Mouse (Mus musculus) kidney, embryonic 16.5 days (tissue): ENCODE measurements around the gene Gm4491. TPM values are rescaled to one million over a fixed set of nuclear protein-coding genes. Genes with fewer than 3 reads are reported as not detected.

Source experiments
- ATAC-seq: fragments of 200-750 bp; cut with Nextera tagmentation; 2 replicates; pipeline ENCODE4 v1.8.0; 2017; ENCODE audit warnings: moderate TSS enrichment; ENCODE audit not compliant: low FRiP score, low TSS enrichment
- H3K27ac ChIP-seq: fragments of 300-500 bp; sonication (generic); 2 replicates; pipeline ENCODE4 v1.5.1; 2014; ENCODE audit warnings: low read length
- H3K27me3 ChIP-seq: fragments of 300-500 bp; sonication (generic); 2 replicates; pipeline ENCODE4 v1.6.1; 2014; ENCODE audit warnings: low read length, control low read depth, mixed read lengths; ENCODE audit not compliant: insufficient read depth
- H3K36me3 ChIP-seq: fragments of 300-500 bp; sonication (generic); 2 replicates; pipeline ENCODE4 v1.6.1; 2014; ENCODE audit warnings: low read length, control low read depth, mixed read lengths; ENCODE audit not compliant: insufficient read depth
- H3K4me1 ChIP-seq: fragments of 300-500 bp; sonication (generic); 2 replicates; pipeline ENCODE4 v1.6.1; 2014; ENCODE audit warnings: low read length, control low read depth, mixed read lengths; ENCODE audit not compliant: insufficient read depth
- H3K4me2 ChIP-seq: fragments of 300-500 bp; sonication (generic); replicated peaks from 2 replicates; pipeline ENCODE4 v1.6.1; 2014; ENCODE audit warnings: low read depth, low read length
- H3K4me3 ChIP-seq: fragments of 300-500 bp; sonication (generic); 2 replicates; pipeline ENCODE4 v1.5.1; 2014; ENCODE audit warnings: mild to moderate bottlenecking, low read length
- H3K9ac ChIP-seq: fragments of 300-500 bp; sonication (generic); replicated peaks from 2 replicates; pipeline ENCODE4 v1.6.1; 2014; ENCODE audit warnings: low read length
- H3K9me3 ChIP-seq: fragments of 300-500 bp; sonication (generic); 2 replicates; pipeline ENCODE4 v1.6.1; 2016; ENCODE audit warnings: low read length, control low read depth
- WGBS: fragments of 180-500 bp; shearing (Covaris S2); extraction: QIAGEN DNeasy Blood & Tissue Kit; methylation state at CpG from one replicate; pipeline ENCODE4 v1.1.7; 2014; 5-methylcytosine and 5-hydroxymethylcytosine counted together
- polyA plus RNA-seq: library from polyadenylated mRNA; unstranded; fragments of >200 nt; fragmentation: Nextera tagmentation; extraction: Ambion mirVana; gene quantifications from 2 replicates; pipeline ENCODE4 v1.2.1, GENCODE M21; 2015

Gene Gm4491
- polyA plus RNA-seq, result not detected in 2 replicates

DNA sequence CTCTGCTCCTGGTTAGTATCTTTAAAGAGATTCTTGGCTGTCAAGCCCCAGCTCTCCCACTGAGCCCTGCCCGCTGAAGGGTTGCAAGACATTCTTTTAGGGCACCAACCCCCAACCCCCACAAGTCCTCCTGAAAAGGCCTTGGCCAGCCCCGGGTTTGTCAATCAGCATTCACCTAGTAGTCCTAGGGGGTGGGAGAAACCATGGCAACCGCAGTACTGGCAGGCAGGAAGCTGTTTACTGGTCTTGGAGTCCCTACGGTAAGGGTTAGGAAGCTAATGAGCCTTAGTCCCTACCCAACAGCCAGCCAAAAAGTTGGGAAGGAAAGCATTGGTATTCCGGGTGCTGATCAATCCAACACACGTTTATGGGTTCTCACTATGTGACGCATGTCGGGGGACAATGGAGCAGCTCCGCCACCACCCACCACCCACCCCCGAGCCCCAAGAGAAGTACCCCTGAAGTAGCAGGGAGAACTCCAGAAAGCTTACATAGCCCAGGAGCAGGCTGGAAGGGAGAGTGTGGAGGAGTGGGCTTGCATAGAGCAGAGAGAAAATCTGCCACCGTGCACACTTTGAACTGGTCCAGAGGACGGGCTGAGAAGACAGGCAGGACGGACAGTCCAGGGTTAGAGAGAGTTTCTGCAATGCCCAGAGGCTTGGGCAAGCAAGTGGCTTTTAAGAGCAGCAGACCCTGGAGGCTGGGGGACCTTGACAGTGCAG, at the start of gene Gm4491:
TSS of gene Gm4491 (minus strand) at position 61 of the 722 bp plus-strand sequence.
- ATAC-seq, result peak; percentile 27; the same call in 1 of the 2 replicates
- H3K27ac ChIP-seq, result no peak within 1 kb of the TSS
- WGBS, result 21% methylated on average over 13 of the region's 13 CpGs
- no peak within 1 kb of the TSS for H3K9ac ChIP-seq
- peaks cover 3% of the 10 kb centered on the region; the same call in 1 of the 2 replicates for H3K4me1 ChIP-seq
- no peaks in the 10 kb centered on the region for H3K9me3 ChIP-seq
- H3K4me2 ChIP-seq, result no peak within 1 kb of the TSS
- H3K4me3 ChIP-seq, result no peak within 1 kb of the TSS
- H3K27me3 ChIP-seq, result 0 out of 2 replicates have a peak, but pooled peaks cover 4% of the 10 kb centered on the region
- no peaks in the 10 kb centered on the region for H3K36me3 ChIP-seq

DNA sequence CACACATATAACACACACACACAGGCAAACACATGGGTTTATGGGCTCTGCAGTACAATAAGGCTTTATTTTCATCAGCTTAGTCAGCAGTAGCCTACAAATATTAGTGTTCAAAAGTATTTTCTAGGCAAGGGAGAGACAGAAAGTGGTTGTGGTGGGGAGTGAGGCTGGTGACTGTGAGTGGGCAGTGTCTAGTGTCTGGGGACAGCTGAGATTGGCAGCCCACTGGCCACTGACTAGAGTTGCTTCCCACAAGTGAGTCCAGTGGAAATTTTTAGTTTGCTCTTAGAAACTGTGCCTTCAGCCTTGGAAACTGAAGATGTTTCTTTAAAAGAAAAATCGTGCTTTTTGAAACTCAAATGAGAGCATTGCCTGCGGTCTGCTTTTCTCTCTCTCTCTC, 46.1 kb upstream of the Gm4491 start:
- ATAC-seq, result no peak
- no peaks in the 10 kb centered on the region for H3K27me3 ChIP-seq
- H3K27ac ChIP-seq, result no peak overlapping the region
- H3K36me3 ChIP-seq, result no peaks in the 10 kb centered on the region
- no peak overlapping the region for H3K4me3 ChIP-seq
- H3K4me1 ChIP-seq, result no peaks in the 10 kb centered on the region
- H3K9me3 ChIP-seq, result no peaks in the 10 kb centered on the region
- WGBS, result 45% methylated on average over 2 of the region's 2 CpGs
- H3K4me2 ChIP-seq, result no peak overlapping the region
- H3K9ac ChIP-seq, result no peak overlapping the region

DNA sequence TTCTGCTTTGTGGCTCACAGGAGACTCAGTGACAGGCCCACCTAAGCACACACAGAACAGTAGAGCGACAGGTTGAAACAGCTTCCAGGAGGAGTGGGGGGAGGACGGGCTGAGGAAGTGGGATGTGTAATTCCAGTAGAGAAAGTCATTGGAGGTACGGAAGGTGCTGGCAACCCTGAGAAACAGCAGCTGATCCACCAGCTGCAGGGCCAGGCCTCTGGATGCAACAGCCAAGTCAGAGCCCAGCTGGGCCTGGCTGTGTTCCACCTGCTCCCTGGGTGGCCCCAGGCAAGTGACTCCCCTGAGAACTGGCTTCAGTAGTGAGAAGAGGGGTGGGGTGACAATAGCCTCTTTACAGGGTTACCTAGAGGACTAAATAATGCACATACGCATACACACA, 45.5 kb upstream of the Gm4491 start:
- Histone ChIP-seq H3K4me1 (no peaks in the 10 kb centered on the region), H3K9ac (no peak overlapping the region), H3K36me3 (no peaks in the 10 kb centered on the region), H3K27ac (no peak overlapping the region), H3K4me3 (no peak overlapping the region), H3K27me3 (no peaks in the 10 kb centered on the region), H3K4me2 (no peak overlapping the region), H3K9me3 (no peaks in the 10 kb centered on the region)
- ATAC-seq, result no peak
- 63% methylated on average over 4 of the region's 4 CpGs for WGBS

DNA sequence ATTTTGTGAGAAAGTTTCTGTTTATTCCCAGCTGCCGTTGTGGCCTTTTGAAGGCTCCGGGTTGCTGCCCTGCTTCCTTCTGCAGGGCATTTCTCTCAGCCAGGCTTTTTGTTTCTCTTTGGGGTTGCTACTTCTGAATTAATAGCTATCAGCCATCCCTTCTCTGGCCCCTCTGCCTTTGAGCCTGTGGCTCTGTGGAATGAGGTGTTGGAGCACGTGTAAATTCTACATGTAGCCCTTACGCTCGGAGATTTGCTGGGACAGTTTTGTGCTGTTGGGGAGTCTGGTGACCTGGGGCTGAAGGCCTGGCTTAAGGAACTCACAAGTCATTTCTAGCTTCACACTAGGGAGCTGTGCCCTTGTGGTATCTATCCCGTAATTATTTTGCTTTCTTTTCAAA, 39.2 kb upstream of the Gm4491 start:
- Histone ChIP-seq H3K4me1 (no peaks in the 10 kb centered on the region), H3K27me3 (no peaks in the 10 kb centered on the region), H3K9me3 (no peaks in the 10 kb centered on the region; the same call in 1 of the 2 replicates), H3K4me3 (no peak overlapping the region), H3K9ac (no peak overlapping the region), H3K27ac (no peak overlapping the region), H3K4me2 (no peak overlapping the region), H3K36me3 (no peaks in the 10 kb centered on the region)
- no peak for ATAC-seq
- 44% methylated on average over 6 of the region's 6 CpGs for WGBS

DNA sequence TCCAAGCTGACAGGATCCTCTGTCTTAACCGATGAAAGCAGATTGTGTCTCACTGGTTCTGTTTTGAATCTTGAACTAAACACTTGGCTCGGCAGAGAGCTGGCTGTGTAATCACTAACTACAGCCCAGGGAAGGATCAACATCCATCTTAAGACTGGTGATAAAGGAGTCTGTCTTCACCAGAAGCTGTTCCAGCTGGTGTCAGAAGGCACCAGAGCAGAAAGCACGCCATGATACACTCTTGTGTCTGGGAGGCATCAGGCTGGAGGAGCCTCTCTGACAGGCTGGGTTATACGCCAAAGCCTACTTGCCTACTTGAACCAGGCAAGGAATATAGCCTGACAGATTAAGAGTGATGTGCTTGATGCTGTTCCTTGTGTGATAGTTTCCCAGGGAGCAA, 30.1 kb upstream of the Gm4491 start:
- Histone ChIP-seq H3K4me1 (no peaks in the 10 kb centered on the region), H3K4me2 (no peak overlapping the region), H3K36me3 (no peaks in the 10 kb centered on the region), H3K27ac (no peak overlapping the region), H3K4me3 (no peak overlapping the region), H3K27me3 (no peaks in the 10 kb centered on the region), H3K9ac (no peak overlapping the region), H3K9me3 (no peaks in the 10 kb centered on the region; the same call in 1 of the 2 replicates)
- ATAC-seq, result 0 out of 2 replicates have a peak, but pooled peaks have one; percentile 39
- WGBS, result 26% methylated on average over 4 of the region's 4 CpGs

DNA sequence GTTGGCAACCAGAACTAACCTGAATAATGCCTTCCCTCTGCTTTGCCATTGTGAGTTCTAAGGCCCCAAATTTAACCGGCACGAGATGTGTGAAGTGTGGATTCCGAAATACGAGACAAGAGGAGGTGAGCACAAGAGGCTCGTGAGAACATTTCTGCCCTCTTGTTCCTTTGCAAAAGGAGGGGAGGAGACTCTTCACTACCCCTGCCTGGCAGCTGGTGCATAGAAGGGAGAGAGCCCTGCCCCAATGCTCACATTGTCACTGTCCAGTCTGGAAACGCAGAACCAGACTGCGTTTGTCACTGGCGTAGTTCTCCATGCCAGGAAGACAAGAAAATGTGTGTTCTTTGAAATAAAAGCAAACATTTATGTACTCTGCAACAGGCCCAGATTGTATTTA, 19.6 kb upstream of the Gm4491 start:
- H3K9me3 ChIP-seq, result no peaks in the 10 kb centered on the region
- no peaks in the 10 kb centered on the region for H3K36me3 ChIP-seq
- no peak overlapping the region for H3K27ac ChIP-seq
- ATAC-seq, result no peak
- no peak overlapping the region for H3K9ac ChIP-seq
- H3K4me2 ChIP-seq, result no peak overlapping the region
- H3K4me3 ChIP-seq, result no peak overlapping the region
- 41% methylated on average over 8 of the region's 8 CpGs for WGBS
- peaks cover 5% of the 10 kb centered on the region; the same call in 1 of the 2 replicates for H3K4me1 ChIP-seq
- H3K27me3 ChIP-seq, result peaks cover 23% of the 10 kb centered on the region

DNA sequence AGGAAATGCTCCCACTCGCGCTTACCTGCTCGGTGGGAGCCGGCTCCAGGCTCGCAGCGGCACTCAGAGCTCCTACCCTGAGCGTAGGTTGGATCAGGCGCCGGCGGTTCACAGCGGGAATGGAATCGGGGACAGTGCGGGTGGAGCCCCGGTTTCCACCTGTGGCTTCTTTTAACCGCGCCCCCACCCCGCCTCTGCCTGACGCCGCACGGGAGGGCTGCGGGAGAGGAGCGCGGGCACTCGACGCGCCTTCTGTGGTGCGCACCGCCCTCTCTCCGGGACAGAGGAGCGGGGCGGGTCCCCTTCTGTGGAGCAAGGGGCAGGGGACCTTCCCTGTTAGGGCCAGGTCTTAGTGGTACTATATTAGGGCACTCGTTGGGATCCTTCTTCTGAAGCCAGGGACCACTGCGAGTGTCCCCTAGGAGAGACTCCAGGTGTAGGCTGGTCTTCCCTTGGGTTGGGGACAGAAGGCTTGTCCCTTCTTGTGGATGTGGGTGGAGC, 17.5 kb upstream of the Gm4491 start, which contains the start of gene Gjb6:
TSS of gene Gjb6 (minus strand) at position 451 of the 501 bp plus-strand sequence.
- peak; percentile 69 for ATAC-seq

DNA sequence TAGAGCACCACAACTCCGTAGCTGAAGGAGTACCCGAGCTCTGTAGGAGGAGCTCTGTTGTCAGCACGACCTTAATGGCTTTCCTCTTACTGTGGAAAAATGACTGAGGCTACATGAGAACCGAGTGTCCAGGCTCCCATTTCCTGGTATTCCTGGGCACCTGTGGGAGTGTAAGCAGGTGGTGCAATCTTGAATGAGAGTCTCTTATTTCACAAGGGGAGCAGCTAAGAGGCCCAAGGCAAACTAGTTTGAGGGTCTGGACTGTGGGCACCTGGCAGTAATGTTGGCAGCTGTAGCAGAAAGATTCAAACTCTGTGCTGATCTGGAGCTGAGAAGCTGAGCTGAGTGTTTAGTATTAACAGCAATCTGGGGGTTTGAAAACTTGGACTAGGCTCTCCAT, 11.7 kb upstream of the Gm4491 start:
- no peaks in the 10 kb centered on the region for H3K36me3 ChIP-seq
- H3K4me1 ChIP-seq, result no peaks in the 10 kb centered on the region
- WGBS, result 29% methylated on average over 4 of the region's 4 CpGs
- no peaks in the 10 kb centered on the region for H3K9me3 ChIP-seq
- no peak overlapping the region for H3K27ac ChIP-seq
- no peak overlapping the region for H3K4me2 ChIP-seq
- ATAC-seq, result no peak
- H3K27me3 ChIP-seq, result peaks cover under 1% of the 10 kb centered on the region
- H3K4me3 ChIP-seq, result no peak overlapping the region
- H3K9ac ChIP-seq, result no peak overlapping the region

More for the DNA sequence above, 17.5 kb upstream of the Gm4491 start, which contains the start of gene Gjb6:
- H3K36me3 ChIP-seq, result no peaks in the 10 kb centered on the region
- H3K27ac ChIP-seq, result no peak within 1 kb of the TSS
- peaks cover 23% of the 10 kb centered on the region for H3K27me3 ChIP-seq
- no peaks in the 10 kb centered on the region for H3K9me3 ChIP-seq
- H3K4me3 ChIP-seq, result peak within 1 kb of the TSS; percentile 43
- WGBS, result 3% methylated on average over 33 of the region's 33 CpGs
- peak within 1 kb of the TSS; percentile 74 for H3K4me2 ChIP-seq
- no peak within 1 kb of the TSS for H3K9ac ChIP-seq
- peaks cover 5% of the 10 kb centered on the region; the same call in 1 of the 2 replicates for H3K4me1 ChIP-seq

DNA sequence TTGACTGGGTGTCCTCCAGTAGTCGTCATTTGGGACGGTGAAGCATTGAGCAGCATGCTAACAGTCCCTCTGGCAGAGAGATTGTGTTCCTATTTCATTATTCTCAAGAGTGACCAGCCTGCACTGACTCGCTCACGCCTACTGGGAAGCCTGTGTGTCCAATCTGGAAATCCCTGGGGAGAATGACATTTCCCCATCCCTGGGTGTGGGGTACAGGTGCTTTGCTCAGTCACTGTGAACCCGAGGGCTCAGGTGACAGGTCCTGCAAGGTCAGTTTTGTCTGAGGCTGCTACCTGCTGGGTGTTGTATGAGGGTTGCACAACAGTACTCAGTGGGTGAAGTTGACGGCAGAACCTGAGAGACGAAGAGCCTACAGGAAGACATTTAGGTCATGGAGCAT, 6.6 kb upstream of the Gm4491 start:
- no peak for ATAC-seq
- Histone ChIP-seq H3K4me3 (no peak overlapping the region), H3K4me2 (no peak overlapping the region), H3K9me3 (no peaks in the 10 kb centered on the region), H3K27ac (no peak overlapping the region), H3K36me3 (no peaks in the 10 kb centered on the region), H3K4me1 (no peaks in the 10 kb centered on the region), H3K27me3 (no peaks in the 10 kb centered on the region), H3K9ac (no peak overlapping the region)
- 88% methylated on average over 7 of the region's 7 CpGs for WGBS

DNA sequence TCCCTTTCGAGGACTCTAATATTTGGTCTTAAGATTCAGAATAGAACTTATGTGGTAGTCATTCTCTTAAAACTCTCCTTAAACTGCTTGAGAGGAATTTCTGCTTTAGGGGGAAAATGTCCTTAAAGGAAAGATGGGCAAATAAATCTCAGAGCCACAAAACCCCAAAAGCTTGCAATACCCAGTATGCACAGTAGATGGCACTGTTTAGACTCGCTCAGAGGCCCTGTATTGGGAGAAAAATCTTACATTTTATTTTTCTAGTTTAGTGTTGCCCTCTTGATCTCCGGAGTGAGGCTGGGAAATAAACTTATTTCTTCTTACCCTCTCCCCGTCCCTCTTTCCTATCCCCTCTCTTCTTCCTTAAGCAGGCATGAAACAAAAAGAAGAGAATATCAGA, 6.5 kb downstream of the Gm4491 start:
- H3K9ac ChIP-seq, result no peak overlapping the region
- no peak overlapping the region for H3K4me3 ChIP-seq
- no peak overlapping the region for H3K4me2 ChIP-seq
- H3K9me3 ChIP-seq, result no peaks in the 10 kb centered on the region
- no peaks in the 10 kb centered on the region for H3K36me3 ChIP-seq
- peaks cover 13% of the 10 kb centered on the region; the same call in 1 of the 2 replicates for H3K4me1 ChIP-seq
- no peak overlapping the region for H3K27ac ChIP-seq
- peaks cover 33% of the 10 kb centered on the region for H3K27me3 ChIP-seq
- no peak for ATAC-seq
- 6% methylated on average over 4 of the region's 4 CpGs for WGBS
